Mouse (Mus musculus) c-Kit-negative CD71-positive TER-119-positive erythroid progenitor cells, embryonic 14.5 days (primary cell): ENCODE data around the gene Cuta.

ENCODE experiments used
- DNase-seq: peaks from one replicate; pipeline ENCODE4 v3.0.0-alpha.2; 2013; ENCODE audit warnings: low read depth, low spot score

Gene Cuta

GRCm38 (mm10) chr17:26956309-26956708 is 16.9 kb upstream of the Cuta start:
- no peak for DNase-seq

- DNase-seq: no peak
Observed at GRCm38 (mm10) chr17:26953726-26954125, 14.4 kb upstream of the Cuta start.

GRCm38 (mm10) chr17:26953201-26953600 is 13.8 kb upstream of the Cuta start:
- DNase-seq: no peak

- DNase-seq: no peak
Observed at GRCm38 (mm10) chr17:26951952-26952877, 12.8 kb upstream of the Cuta start.

GRCm38 (mm10) chr17:26951406-26951805 is 12.0 kb upstream of the Cuta start:
- no peak for DNase-seq

- no peak for DNase-seq
Observed at GRCm38 (mm10) chr17:26950560-26951288, 11.4 kb upstream of the Cuta start.

- no peak for DNase-seq
Observed at GRCm38 (mm10) chr17:26949866-26950265, 10.5 kb upstream of the Cuta start.

- DNase-seq: no peak
Observed at GRCm38 (mm10) chr17:26949051-26949577, 9.7 kb upstream of the Cuta start.

- DNase-seq: no peak
Observed at GRCm38 (mm10) chr17:26948316-26949050, 9.1 kb upstream of the Cuta start.

- DNase-seq: no peak
Observed at GRCm38 (mm10) chr17:26947231-26948100, 8.1 kb upstream of the Cuta start.

GRCm38 (mm10) chr17:26946567-26946966 is 7.2 kb upstream of the Cuta start:
- DNase-seq: no peak

GRCm38 (mm10) chr17:26945824-26946495 is 6.6 kb upstream of the Cuta start:
- no peak for DNase-seq

- DNase-seq: no peak
Observed at GRCm38 (mm10) chr17:26941841-26942570, 2.6 kb upstream of the Cuta start.

GRCm38 (mm10) chr17:26941031-26941789 is 1.8 kb upstream of the Cuta start, which contains the start of gene Syngap1:
Gene Syngap1 (plus strand): TSS chr17:26941253.
- no peak for DNase-seq

GRCm38 (mm10) chr17:26939973-26940300 is 568 bp upstream of the Cuta start:
- DNase-seq: no peak

- no peak for DNase-seq
Observed at GRCm38 (mm10) chr17:26938731-26939130, 638 bp downstream of the Cuta start.

- DNase-seq: no peak
Observed at GRCm38 (mm10) chr17:26937883-26938695, 1.3 kb downstream of the Cuta start.
